Mouse (Mus musculus) limb, embryonic 10.5 days (tissue): ENCODE data around the gene Ipmk. TPM values are rescaled to one million over a fixed set of nuclear protein-coding genes. Genes with fewer than 3 reads are reported as not detected.

Experiments used
- DNase-seq: peaks from one replicate; pipeline ENCODE4 v3.0.0-alpha.2; 2017; ENCODE audit warnings: low spot score
- H3K27ac ChIP-seq: fragments of 300-500 bp; sonication (generic); 2 replicates; pipeline ENCODE4 v1.5.1; 2016; ENCODE audit warnings: mild to moderate bottlenecking
- H3K27me3 ChIP-seq: fragments of 300-500 bp; sonication (generic); 2 replicates; pipeline ENCODE4 v1.6.1; 2016; ENCODE audit warnings: low read depth, mild to moderate bottlenecking; ENCODE audit not compliant: poor library complexity, severe bottlenecking
- H3K36me3 ChIP-seq: fragments of 300-500 bp; sonication (generic); 2 replicates; pipeline ENCODE4 v1.6.1; 2016; ENCODE audit warnings: mild to moderate bottlenecking, moderate library complexity
- H3K4me1 ChIP-seq: fragments of 300-500 bp; sonication (generic); 2 replicates; pipeline ENCODE4 v1.6.1; 2016
- H3K4me3 ChIP-seq: fragments of 300-500 bp; sonication (generic); 2 replicates; pipeline ENCODE4 v1.5.1; 2016; ENCODE audit warnings: mild to moderate bottlenecking, moderate library complexity
- H3K9me3 ChIP-seq: fragments of 300-500 bp; sonication (generic); replicated peaks from 2 replicates; pipeline ENCODE4 v1.6.1; 2016; ENCODE audit warnings: mild to moderate bottlenecking
- WGBS: fragments of 180-500 bp; shearing (Covaris S2); methylation state at CpG from one replicate; pipeline ENCODE4 v1.1.7; 2016; 5-methylcytosine and 5-hydroxymethylcytosine counted together
- polyA plus RNA-seq: library from polyadenylated mRNA; unstranded; fragments of >200 nt; fragmentation: Nextera tagmentation; extraction: Ambion mirVana; gene quantifications from 2 replicates; pipeline ENCODE4 v1.2.1, GENCODE M21; 2016

Ipmk gene
- polyA plus RNA-seq, 1 experiment from 2014 or later = 19.6 TPM

DNA sequence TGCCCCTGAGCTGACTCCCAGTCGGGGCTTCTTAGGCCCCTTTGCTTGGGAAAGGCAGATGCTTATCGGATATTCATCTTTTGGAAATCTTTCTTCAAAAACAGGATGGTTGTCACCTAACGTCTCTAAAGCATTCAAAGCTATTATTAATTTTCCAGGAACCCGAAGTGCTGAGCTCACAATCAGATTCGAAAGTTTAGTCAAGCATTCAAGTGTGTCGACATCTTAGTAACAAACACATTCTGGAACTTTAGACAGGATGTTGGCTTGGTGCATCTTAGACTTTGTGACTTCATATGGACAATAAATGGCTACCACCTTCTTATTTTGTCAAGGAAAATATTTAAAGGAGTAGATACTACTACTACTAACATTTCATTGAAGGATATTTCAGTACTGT is 19.2 kb upstream of the Ipmk start:
- 93% methylated on average over 6 of the region's 6 CpGs for WGBS
- H3K4me1 ChIP-seq = no peaks in the 10 kb centered on the region
- no peak overlapping the region for H3K4me3 ChIP-seq
- H3K27me3 ChIP-seq = no peaks in the 10 kb centered on the region
- peaks cover 36% of the 10 kb centered on the region for H3K36me3 ChIP-seq
- H3K9me3 ChIP-seq = no peaks in the 10 kb centered on the region
- DNase-seq = no peak
- no peak overlapping the region for H3K27ac ChIP-seq

DNA sequence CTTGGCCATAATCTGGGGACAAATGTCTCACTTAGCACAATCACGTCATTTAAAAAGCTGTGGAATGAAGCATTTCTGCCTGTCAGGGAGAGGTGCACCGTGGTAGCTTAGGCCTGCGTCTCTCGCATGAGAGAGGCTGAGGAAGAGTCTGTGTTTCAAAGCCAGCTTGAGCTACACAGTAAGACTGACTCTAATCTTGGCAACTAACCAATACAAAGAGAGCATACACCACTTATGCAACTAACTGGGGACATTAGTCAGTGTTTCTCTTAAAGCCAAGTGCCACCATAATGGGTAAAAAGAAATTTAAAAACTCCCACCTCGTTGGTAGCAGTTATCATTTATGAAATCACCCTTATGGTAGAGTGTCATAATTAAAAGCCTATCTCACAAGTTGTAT is 18.7 kb upstream of the Ipmk start:
- no peak overlapping the region for H3K27ac ChIP-seq
- no peak for DNase-seq
- H3K4me1 ChIP-seq = no peaks in the 10 kb centered on the region
- H3K27me3 ChIP-seq = no peaks in the 10 kb centered on the region
- H3K36me3 ChIP-seq = peaks cover 40% of the 10 kb centered on the region
- no peak overlapping the region for H3K4me3 ChIP-seq
- H3K9me3 ChIP-seq = no peaks in the 10 kb centered on the region
- WGBS = 90% methylated on average over 5 of the region's 5 CpGs

DNA sequence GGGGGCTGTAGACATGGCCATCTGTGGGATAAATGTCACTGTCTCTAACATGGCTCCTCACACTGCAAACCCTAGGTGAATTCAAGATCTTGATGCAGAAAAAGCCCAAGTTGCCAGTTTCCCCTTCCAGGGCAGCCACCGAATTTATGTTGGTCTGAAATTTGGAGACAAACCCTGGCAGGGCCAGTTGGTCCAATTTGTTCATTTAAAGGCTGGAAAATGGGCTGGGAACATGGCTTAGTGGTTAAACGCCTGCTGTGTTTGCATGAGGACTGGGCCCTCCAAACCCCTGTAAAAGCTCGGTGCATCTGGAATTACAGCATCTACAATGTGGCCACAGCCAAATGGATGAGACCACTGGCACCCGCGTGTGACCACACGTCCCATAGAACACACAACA is 18.3 kb upstream of the Ipmk start:
- Histone ChIP-seq H3K4me1 (no peaks in the 10 kb centered on the region), H3K27me3 (no peaks in the 10 kb centered on the region), H3K36me3 (peaks cover 45% of the 10 kb centered on the region), H3K9me3 (no peaks in the 10 kb centered on the region), H3K27ac (no peak overlapping the region), H3K4me3 (no peak overlapping the region)
- no peak for DNase-seq
- WGBS = 92% methylated on average over 6 of the region's 6 CpGs

DNA sequence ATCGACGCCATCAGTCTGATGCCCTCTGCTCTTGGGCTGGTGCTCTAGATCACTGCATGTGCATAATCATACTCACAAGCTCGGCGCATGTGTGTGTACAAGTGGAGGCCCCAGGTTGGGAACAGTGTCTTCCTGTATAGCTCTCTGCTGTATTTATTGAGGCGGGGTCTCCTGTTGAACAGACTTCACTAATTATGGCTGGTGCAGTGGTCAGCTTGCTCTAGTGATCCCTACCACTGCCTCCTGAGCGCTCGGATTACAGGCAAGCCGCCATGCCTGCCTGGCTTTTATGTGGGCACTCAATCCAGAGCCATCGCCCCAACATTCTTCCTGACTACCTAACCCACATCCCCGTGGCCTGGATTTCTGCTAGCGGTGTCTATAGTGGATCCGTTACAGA is 17.5 kb upstream of the Ipmk start:
- no peak overlapping the region for H3K4me3 ChIP-seq
- DNase-seq = no peak
- 95% methylated on average over 12 of the region's 12 CpGs for whole genome bisulfite sequencing

DNA sequence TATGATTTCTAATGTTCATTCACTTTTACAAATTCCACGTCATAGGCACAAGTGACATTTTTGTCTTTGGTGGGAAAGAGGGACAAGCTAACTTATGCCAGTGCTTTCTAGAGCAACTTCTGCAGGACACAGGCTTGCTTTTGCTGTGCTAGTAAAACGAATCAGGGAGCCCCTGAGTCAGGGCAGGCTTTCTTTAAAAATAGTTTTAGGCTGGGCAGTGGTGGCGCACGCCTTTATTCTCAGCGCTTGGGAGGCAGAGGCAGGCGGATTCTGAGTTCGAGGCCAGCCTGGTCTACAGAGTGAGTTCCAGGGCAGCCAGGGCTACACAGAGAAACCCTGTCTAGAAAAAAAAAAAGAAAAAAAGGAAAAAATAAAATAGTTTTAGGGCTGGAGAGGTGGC is 15.7 kb upstream of the Ipmk start:
- peaks cover 64% of the 10 kb centered on the region for H3K36me3 ChIP-seq
- no peak for DNase-seq

More for the DNA sequence above, 17.5 kb upstream of the Ipmk start:
- H3K27ac ChIP-seq = no peak overlapping the region
- no peaks in the 10 kb centered on the region for H3K4me1 ChIP-seq
- H3K27me3 ChIP-seq = no peaks in the 10 kb centered on the region
- H3K9me3 ChIP-seq = no peaks in the 10 kb centered on the region
- H3K36me3 ChIP-seq = peaks cover 51% of the 10 kb centered on the region

DNA sequence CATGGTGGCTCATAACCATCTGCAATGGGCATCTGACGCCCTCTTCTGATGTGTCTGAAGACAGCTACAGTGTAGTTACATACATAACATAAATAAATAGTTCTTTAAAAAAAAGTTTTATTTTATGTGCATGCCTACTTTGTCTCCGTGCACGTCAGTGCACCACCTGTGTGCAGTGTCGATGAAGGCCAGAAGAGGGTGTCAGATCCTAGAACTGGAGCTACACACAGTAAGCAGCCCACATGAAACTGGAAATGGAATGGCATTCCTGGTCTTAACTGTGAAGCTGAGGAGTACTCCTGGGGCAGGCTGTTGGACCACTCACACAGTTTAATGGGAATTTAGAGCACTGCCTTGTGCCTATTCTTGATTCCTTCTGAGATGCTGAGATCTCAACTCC is 15.2 kb upstream of the Ipmk start:
- Histone ChIP-seq H3K27me3 (no peaks in the 10 kb centered on the region), H3K27ac (no peak overlapping the region), H3K4me3 (no peak overlapping the region), H3K36me3 (peaks cover 64% of the 10 kb centered on the region), H3K9me3 (no peaks in the 10 kb centered on the region), H3K4me1 (no peaks in the 10 kb centered on the region)
- no peak for DNase-seq
- 93% methylated on average over 4 of the region's 4 CpGs for whole genome bisulfite sequencing

More for the DNA sequence above, 15.7 kb upstream of the Ipmk start:
- no peak overlapping the region for H3K27ac ChIP-seq
- H3K9me3 ChIP-seq = no peaks in the 10 kb centered on the region
- H3K4me3 ChIP-seq = no peak overlapping the region
- H3K27me3 ChIP-seq = no peaks in the 10 kb centered on the region
- 96% methylated on average over 7 of the region's 7 CpGs for WGBS
- no peaks in the 10 kb centered on the region for H3K4me1 ChIP-seq

DNA sequence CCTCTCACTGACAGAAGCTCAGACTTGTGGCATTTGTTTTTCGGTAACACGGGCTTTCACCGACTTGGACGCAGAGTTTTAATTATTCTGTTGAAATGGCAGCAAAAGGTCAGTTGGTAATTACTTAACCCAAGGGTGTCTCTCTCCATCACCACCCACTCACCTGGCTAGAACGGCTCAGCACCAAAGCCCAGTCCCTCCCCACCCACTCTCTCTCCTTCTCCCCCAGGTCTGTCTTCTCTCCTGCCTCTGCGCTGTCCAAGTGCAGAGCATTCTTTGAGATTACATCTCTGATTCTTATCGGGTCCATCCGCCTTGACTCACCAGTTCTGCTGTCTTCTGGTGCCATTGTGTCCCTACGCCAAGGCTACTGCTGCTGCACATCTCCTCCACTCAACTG is 14.7 kb upstream of the Ipmk start:
- H3K27ac ChIP-seq = no peak overlapping the region
- DNase-seq = no peak
- peaks cover 64% of the 10 kb centered on the region for H3K36me3 ChIP-seq
- no peak overlapping the region for H3K4me3 ChIP-seq
- peaks cover under 1% of the 10 kb centered on the region; the same call in 1 of the 2 replicates for H3K4me1 ChIP-seq
- H3K27me3 ChIP-seq = no peaks in the 10 kb centered on the region
- no peaks in the 10 kb centered on the region for H3K9me3 ChIP-seq
- 94% methylated on average over 9 of the region's 9 CpGs for WGBS

DNA sequence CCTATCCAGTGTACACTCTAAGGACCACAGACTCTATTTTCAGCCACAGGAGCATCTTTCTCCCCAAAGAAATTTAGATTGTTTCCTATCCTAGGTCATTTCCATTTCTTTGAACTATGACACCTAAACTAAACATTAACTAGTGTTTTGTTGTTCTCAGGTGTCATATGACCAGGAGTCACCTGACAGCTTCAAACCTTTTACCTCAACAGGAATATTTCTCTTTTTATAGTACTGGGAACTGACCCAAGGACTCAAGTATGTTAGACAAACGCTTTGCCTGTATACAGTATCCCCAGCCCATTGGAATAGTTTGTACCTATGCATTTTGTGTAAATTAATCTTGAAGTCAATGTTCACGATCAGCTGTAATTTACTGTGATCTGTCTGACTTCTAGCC is 9.8 kb upstream of the Ipmk start:
- Histone ChIP-seq H3K4me1 (peaks cover 17% of the 10 kb centered on the region), H3K4me3 (no peak overlapping the region), H3K36me3 (peaks cover 35% of the 10 kb centered on the region), H3K27me3 (no peaks in the 10 kb centered on the region), H3K9me3 (no peaks in the 10 kb centered on the region), H3K27ac (no peak overlapping the region)
- 88% methylated on average over 2 of the region's 2 CpGs for WGBS
- no peak for DNase-seq

DNA sequence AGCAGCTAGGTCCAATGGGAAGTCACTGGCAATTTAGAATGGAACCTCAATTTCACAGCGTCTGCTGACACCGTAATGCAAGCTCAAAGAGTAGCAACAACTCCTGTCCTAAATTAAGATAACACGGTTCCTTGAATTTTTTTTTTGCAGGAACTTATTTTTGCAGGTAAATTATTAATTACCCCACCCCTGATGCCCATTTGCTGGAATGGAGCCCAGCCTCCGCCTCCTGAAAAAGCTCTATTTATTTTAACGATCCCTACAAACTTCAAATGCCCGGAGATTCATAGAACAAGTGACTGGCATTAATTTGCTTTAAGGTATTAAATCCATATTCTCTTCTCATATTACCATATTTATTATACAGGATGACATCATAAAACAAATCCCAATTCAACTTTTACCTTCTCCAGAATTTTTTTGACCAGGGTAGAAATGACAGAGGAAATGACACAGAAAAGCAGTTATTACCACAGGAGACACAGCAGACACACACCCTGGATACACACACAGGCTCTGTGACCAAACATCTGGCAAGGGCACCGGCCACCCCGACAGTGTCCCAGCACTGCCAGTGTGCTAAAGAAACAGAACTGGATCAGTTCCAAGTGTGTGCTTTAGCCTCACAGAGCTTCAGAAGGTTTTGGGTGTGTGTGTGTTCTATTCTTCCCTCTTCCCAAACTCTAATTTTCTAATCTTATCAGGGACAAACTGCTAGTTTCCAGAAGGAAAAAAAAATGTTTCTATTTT is 9.2 kb upstream of the Ipmk start:
- Histone ChIP-seq H3K27me3 (no peaks in the 10 kb centered on the region), H3K4me3 (no peak overlapping the region), H3K27ac (no peak overlapping the region), H3K4me1 (peaks cover 17% of the 10 kb centered on the region), H3K36me3 (peaks cover 29% of the 10 kb centered on the region), H3K9me3 (no peaks in the 10 kb centered on the region)
- 84% methylated on average over 8 of the region's 8 CpGs for WGBS
- DNase-seq = no peak

DNA sequence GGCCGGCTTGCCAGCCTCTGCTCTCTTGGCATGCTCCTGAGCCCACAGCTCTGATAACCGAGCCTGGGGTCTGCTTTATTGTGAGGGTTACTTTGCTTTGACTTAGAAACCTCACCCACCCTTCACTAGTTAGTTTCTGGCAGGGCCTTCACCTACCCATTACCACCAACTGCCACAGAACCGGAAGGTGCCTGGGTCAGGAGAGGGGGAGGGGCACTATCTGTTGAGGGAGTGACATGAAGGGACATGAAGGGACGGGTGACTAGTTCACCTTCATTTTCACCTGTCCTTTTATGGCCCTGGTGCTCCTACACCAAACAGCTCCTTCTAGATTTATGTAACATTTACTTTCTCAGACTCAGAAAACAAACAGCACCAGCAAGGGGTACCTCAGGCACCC is 8.1 kb upstream of the Ipmk start:
- peaks cover 25% of the 10 kb centered on the region for H3K4me1 ChIP-seq
- peaks cover 18% of the 10 kb centered on the region for H3K36me3 ChIP-seq
- WGBS = 58% methylated on average over 4 of the region's 4 CpGs
- no peak for DNase-seq
- no peak overlapping the region for H3K4me3 ChIP-seq
- no peaks in the 10 kb centered on the region for H3K9me3 ChIP-seq
- no peaks in the 10 kb centered on the region for H3K27me3 ChIP-seq
- H3K27ac ChIP-seq = no peak overlapping the region

DNA sequence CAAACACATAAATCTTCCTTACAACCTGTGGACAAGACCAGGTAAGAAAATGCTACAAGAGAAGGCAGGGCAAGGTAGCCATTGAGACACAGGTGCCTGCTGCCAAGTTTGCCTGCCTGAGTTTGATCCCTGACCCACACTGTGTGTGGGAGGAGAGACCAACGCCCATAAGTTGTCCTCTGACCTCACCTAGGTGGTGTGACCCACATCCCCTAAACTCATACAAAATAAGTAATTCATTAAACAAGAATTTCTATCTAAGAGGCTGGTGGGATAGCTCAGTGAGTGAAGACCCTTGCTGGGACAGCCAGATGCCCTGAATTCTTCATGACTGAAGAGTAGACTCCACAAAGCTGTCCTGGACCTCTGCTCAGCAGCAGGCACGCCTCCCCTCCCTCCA is 7.4 kb upstream of the Ipmk start:
- H3K27me3 ChIP-seq = no peaks in the 10 kb centered on the region
- no peak for DNase-seq
- H3K36me3 ChIP-seq = peaks cover 12% of the 10 kb centered on the region
- WGBS = 80% methylated on average over 2 of the region's 2 CpGs
- no peak overlapping the region for H3K27ac ChIP-seq
- H3K9me3 ChIP-seq = no peaks in the 10 kb centered on the region
- peaks cover 29% of the 10 kb centered on the region for H3K4me1 ChIP-seq
- H3K4me3 ChIP-seq = no peak overlapping the region

DNA sequence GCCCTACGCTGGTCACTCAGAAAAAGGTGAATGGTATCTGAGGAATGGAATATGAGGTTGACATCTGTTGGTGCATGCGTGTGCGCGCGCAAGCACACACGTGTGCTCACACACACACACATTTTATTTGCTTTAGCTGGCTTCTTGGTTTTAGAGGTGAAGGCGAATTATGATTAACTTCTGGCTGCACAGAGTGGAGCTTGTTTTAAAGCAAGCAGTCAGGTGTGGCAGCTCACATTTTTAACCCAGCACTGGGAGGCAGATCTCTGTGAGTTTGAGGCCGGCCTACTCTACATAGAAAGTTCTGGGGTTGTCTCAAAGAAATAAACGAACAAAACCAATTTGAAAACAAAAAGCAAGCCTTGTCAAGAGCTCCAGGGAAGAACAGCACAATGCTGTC is 6.3 kb upstream of the Ipmk start:
- Histone ChIP-seq H3K4me3 (no peak overlapping the region), H3K4me1 (peaks cover 34% of the 10 kb centered on the region), H3K36me3 (peaks cover 1% of the 10 kb centered on the region), H3K27ac (no peak overlapping the region), H3K27me3 (no peaks in the 10 kb centered on the region), H3K9me3 (no peaks in the 10 kb centered on the region)
- no peak for DNase-seq
- WGBS = 98% methylated on average over 9 of the region's 9 CpGs

DNA sequence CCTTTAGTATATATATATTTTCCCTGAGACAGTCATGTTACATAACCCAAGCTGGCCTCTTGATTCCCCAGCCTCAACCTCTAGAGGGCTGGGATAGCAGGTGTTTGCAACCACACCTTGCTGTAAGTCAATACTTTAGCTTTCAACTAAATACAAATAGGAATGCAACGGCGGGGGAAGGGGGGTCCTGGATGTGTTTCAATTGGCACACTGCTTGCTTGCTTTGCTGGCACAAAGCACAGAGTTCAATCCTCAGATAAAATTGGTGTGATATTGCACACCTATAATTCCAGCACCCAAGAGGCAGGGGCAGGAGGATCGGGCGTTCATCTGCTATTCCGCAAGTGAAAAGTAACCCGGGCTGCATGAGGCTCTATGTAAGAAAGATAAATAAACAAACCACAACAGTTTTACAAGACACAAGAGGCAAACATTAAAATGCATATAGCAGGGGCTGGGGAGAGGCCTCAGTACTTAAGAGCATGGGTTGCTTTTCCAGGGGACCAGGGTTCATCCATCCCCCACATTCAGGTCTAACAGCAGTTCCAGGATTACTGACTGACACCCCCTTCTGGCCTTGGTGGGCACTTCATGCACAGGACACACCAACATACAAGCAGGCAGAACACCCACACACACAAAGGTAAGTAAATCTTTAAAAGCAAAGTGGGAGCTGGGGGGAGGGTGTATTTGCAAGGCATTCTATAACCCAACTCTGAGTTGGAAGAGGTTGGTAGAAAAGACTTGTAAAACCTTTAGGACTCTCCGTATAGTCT is 5.3 kb upstream of the Ipmk start:
- Histone ChIP-seq H3K27ac (no peak overlapping the region), H3K4me1 (peaks cover 44% of the 10 kb centered on the region), H3K4me3 (no peak overlapping the region), H3K27me3 (no peaks in the 10 kb centered on the region), H3K9me3 (no peaks in the 10 kb centered on the region), H3K36me3 (no peaks in the 10 kb centered on the region)
- WGBS = 93% methylated on average over 7 of the region's 7 CpGs
- DNase-seq = no peak
